Mouse (Mus musculus): ENCODE measurements around the gene Sirt4.

DNA sequence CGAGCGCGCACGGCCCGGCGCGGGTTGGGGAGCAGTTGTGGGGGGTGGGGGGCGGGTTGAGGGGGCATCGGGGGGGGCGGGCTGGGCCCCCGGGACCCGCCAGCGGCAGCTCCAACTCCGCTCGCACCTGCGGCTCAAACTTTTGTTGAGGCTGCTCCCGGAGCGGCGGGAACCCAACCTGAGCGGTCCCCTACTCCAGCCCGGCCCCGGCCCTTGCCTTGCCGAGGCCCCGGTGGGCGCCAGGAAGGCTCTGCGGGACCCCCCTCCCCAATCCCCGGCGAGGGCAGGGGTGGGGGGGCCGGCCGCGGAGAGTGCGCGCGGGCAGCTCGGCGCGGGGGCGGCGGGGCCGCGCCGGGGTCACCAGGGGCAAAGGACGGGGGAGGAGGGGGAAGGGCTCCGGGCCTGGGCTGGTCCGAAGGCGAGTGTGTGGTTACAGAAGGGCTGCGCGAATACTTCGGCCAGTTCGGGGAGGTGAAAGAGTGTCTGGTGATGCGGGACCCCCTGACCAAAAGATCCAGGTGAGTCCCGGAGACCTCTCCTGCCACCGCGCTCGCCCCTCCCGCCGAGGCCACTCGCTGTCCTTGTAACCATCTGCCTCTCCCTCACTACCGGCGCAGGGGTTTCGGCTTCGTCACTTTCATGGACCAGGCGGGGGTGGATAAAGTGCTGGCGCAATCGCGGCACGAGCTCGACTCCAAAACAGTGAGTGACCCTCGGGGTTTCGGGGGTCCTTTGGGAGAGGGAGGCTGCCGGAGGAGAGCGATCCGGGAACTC is 54.2 kb downstream of the Sirt4 start:
- no peak for TF ChIP-seq CTCF (IDR thresholded peaks at IDR 0.05)
- no peak for TF ChIP-seq POLR2A (IDR thresholded peaks at IDR 0.05; ENCODE audit: insufficient read depth, low read depth, low read length)
